25 mouse cellular contexts compared by ENCODE assay signal in genomic region chr2:105803427-105803826, GRCm38 (mm10).
DNase-seq lines count a peak whose midpoint lies in the region; ATAC-seq lines count a peak whose summit lies in the region.
"Had no signal": no experiment of that assay in that cellular context is flagged by ENCODE, and none has a peak within 500 bp of the region (broad histone marks: within the 10 kb centered on the region; RNA-seq: fewer than 3 reads in every experiment).

No protein-coding gene starts in this region.

- no peak for ATAC-seq in midbrain, embryonic 11.5 days (ENCODE audit: low FRiP score)
- ATAC-seq in midbrain, embryonic 15.5 days (replicated peaks), result no peak
- peak; percentile 51; the same call in 1 of the 2 replicates for ATAC-seq in megakaryocyte-erythroid progenitor cell, adult 5-6 weeks (replicated peaks; ENCODE audit: low FRiP score, low TSS enrichment, poor library complexity, severe bottlenecking)
- ATAC-seq: CD4-positive, CD25-positive, alpha-beta regulatory T cell, adult 4 months; forebrain, embryonic 13.5 days; forebrain, embryonic 16.5 days; hindbrain, postnatal 0 days had no signal

- WGBS in midbrain, embryonic 11.5 days, result 45% methylated on average over 5 of the region's 5 CpGs
- 45% methylated on average over 5 of the region's 5 CpGs for WGBS in midbrain, embryonic 15.5 days

- no peak overlapping the region for H3K4me2 ChIP-seq in midbrain, embryonic 11.5 days
- H3K4me2 ChIP-seq in midbrain, embryonic 15.5 days, result no peak overlapping the region
- H3K4me2 ChIP-seq: forebrain, embryonic 13.5 days; heart, embryonic 13.5 days; hindbrain, embryonic 14.5 days had no signal

- no peaks in the 10 kb centered on the region for H3K36me3 ChIP-seq in midbrain, embryonic 11.5 days (ENCODE audit: control insufficient read depth, insufficient read depth, low read length)
- H3K36me3 ChIP-seq in midbrain, embryonic 15.5 days (replicated peaks), result no peaks in the 10 kb centered on the region
- H3K36me3 ChIP-seq: forebrain, embryonic 10.5 days; heart, embryonic 10.5 days; heart, embryonic 13.5 days had no signal

- peaks cover 2% of the 10 kb centered on the region for H3K27me3 ChIP-seq in midbrain, embryonic 11.5 days (ENCODE audit: control insufficient read depth, insufficient read depth, low read length)
- no peaks in the 10 kb centered on the region for H3K27me3 ChIP-seq in midbrain, embryonic 15.5 days (replicated peaks)
- H3K27me3 ChIP-seq: forebrain, embryonic 13.5 days; heart, embryonic 13.5 days had no signal

- H3K4me3 ChIP-seq in midbrain, embryonic 11.5 days (ENCODE audit: low read depth, low read length), result no peak overlapping the region
- no peak overlapping the region for H3K4me3 ChIP-seq in midbrain, embryonic 15.5 days
- H3K4me3 ChIP-seq: forebrain, embryonic 10.5 days; forebrain, embryonic 13.5 days; heart, adult 2 months; heart, embryonic 10.5 days; heart, embryonic 13.5 days had no signal

- H3K27ac ChIP-seq in midbrain, embryonic 11.5 days (ENCODE audit: low read depth, low read length), result no peak overlapping the region
- H3K27ac ChIP-seq in midbrain, embryonic 15.5 days, result no peak overlapping the region
- H3K27ac ChIP-seq: forebrain, embryonic 10.5 days; forebrain, embryonic 13.5 days; heart, adult 2 months; heart, embryonic 10.5 days; heart, embryonic 13.5 days; hindbrain, embryonic 14.5 days had no signal

- no peak overlapping the region for H3K9ac ChIP-seq in midbrain, embryonic 11.5 days (ENCODE audit: low read length)
- no peak overlapping the region for H3K9ac ChIP-seq in midbrain, embryonic 15.5 days
- H3K9ac ChIP-seq: forebrain, embryonic 13.5 days; heart, embryonic 13.5 days; hindbrain, embryonic 14.5 days had no signal

- H3K9me3 ChIP-seq in midbrain, embryonic 11.5 days (ENCODE audit: control insufficient read depth, low read length), result no peaks in the 10 kb centered on the region
- H3K9me3 ChIP-seq in midbrain, embryonic 15.5 days, result no peaks in the 10 kb centered on the region
- H3K9me3 ChIP-seq: forebrain, embryonic 10.5 days; forebrain, embryonic 13.5 days; heart, embryonic 10.5 days; heart, embryonic 13.5 days had no signal

- DNase-seq in midbrain, embryonic 11.5 days (ENCODE audit: low spot score, missing footprints), result peak; percentile 17
- DNase-seq in MEL-GATA-1-ER (ENCODE audit: extremely low read depth, low read depth), result peak; percentile 17
- no peak for DNase-seq in urinary bladder, adult 2 months (ENCODE audit: low spot score)
- no peak for DNase-seq in layer of hippocampus, postnatal 14 days (ENCODE audit: low spot score in 2 of 2)
- DNase-seq: adrenal gland, adult 2 months; adrenal gland, postnatal 14 days; cerebellum, adult 11-12 months; cerebellum, adult 8-10 months; cerebellum, postnatal 36 days; embryo, embryonic 11 days; gastrocnemius, postnatal 10 days; gastrocnemius, postnatal 36 days; heart, adult 2 months; heart, postnatal 14 days; heart, postnatal 4 days had no signal

- H3K4me1 ChIP-seq in midbrain, embryonic 11.5 days (ENCODE audit: control insufficient read depth, insufficient read depth, low read length), result no peaks in the 10 kb centered on the region
- no peaks in the 10 kb centered on the region for H3K4me1 ChIP-seq in midbrain, embryonic 15.5 days
- H3K4me1 ChIP-seq: heart, embryonic 10.5 days; heart, embryonic 13.5 days had no signal

Comparison
In these comparisons a context has a peak if more than half of its experiments do, and no peak if none do; other contexts are left out.
1. DNase-seq: peak in midbrain, embryonic 11.5 days (single experiment) and MEL-GATA-1-ER (single experiment); none in urinary bladder, adult 2 months (single experiment) and layer of hippocampus, postnatal 14 days (0 of 2).